Mouse (Mus musculus) liver, embryonic 13.5 days (tissue): ENCODE data around the gene Mtln. TPM values are rescaled to one million over a fixed set of nuclear protein-coding genes. Genes with fewer than 3 reads are reported as not detected.

Experiments used
- ATAC-seq: fragments of 200-750 bp; cut with Nextera tagmentation; 2 replicates; pipeline ENCODE4 v1.8.0; 2017; ENCODE audit warnings: low read depth, mild to moderate bottlenecking, moderate number of reproducible peaks, moderate library complexity
- DNase-seq: peaks from one replicate; pipeline ENCODE4 v3.0.0; 2022
- H3K27ac ChIP-seq: fragments of 300-500 bp; sonication (generic); 2 replicates; pipeline ENCODE4 v1.5.1; 2015; ENCODE audit warnings: moderate library complexity, mild to moderate bottlenecking, inconsistent platforms
- H3K27me3 ChIP-seq: fragments of 300-500 bp; sonication (generic); 2 replicates; pipeline ENCODE4 v1.6.1; 2015; ENCODE audit warnings: mild to moderate bottlenecking, inconsistent platforms
- H3K36me3 ChIP-seq: fragments of 300-500 bp; sonication (generic); 2 replicates; pipeline ENCODE4 v1.6.1; 2015; ENCODE audit warnings: mild to moderate bottlenecking, inconsistent platforms
- H3K4me1 ChIP-seq: fragments of 300-500 bp; sonication (generic); replicated peaks from 2 replicates; pipeline ENCODE4 v1.6.1; 2015; ENCODE audit warnings: inconsistent platforms
- H3K4me2 ChIP-seq: fragments of 300-500 bp; sonication (generic); 2 replicates; pipeline ENCODE4 v1.6.1; 2015; ENCODE audit warnings: inconsistent platforms, mild to moderate bottlenecking, moderate library complexity
- H3K4me3 ChIP-seq: fragments of 300-500 bp; sonication (generic); replicated peaks from 2 replicates; pipeline ENCODE4 v1.5.1; 2015; ENCODE audit warnings: mild to moderate bottlenecking, inconsistent platforms
- H3K9ac ChIP-seq: fragments of 300-500 bp; sonication (generic); 2 replicates; pipeline ENCODE4 v1.6.1; 2015; ENCODE audit warnings: mild to moderate bottlenecking, inconsistent platforms
- H3K9me3 ChIP-seq: fragments of 300-500 bp; sonication (generic); replicated peaks from 2 replicates; pipeline ENCODE4 v1.6.1; 2016; ENCODE audit warnings: inconsistent platforms
- WGBS: fragments of 180-500 bp; shearing (Covaris S2); methylation state at CpG from one replicate; pipeline ENCODE4 v1.1.7; 2015; ENCODE audit not compliant: insufficient replicate concordance; 5-methylcytosine and 5-hydroxymethylcytosine counted together
- polyA plus RNA-seq: library from polyadenylated mRNA; unstranded; fragments of >200 nt; fragmentation: Nextera tagmentation; extraction: Ambion mirVana; gene quantifications from 2 replicates; pipeline ENCODE4 v1.2.1, GENCODE M21; 2015

Mtln gene
- polyA plus RNA-seq, 1 experiment from 2014 or later: 27.1 TPM

GRCm38 (mm10) chr2:127751849-127752610 is 40.3 kb downstream of the Mtln start:
- Histone ChIP-seq H3K27ac (no peak overlapping the region), H3K4me3 (no peak overlapping the region), H3K36me3 (no peaks in the 10 kb centered on the region), H3K4me2 (no peak overlapping the region), H3K9me3 (no peaks in the 10 kb centered on the region), H3K9ac (no peak overlapping the region), H3K4me1 (no peaks in the 10 kb centered on the region), H3K27me3 (no peaks in the 10 kb centered on the region)
- DNase-seq (no peak), ATAC-seq (no peak)
- 63% methylated on average over 11 of the region's 11 CpGs for WGBS

GRCm38 (mm10) chr2:127749376-127749775 is 42.9 kb downstream of the Mtln start:
- Histone ChIP-seq H3K4me2 (no peak overlapping the region), H3K9me3 (no peaks in the 10 kb centered on the region), H3K4me3 (no peak overlapping the region), H3K4me1 (no peaks in the 10 kb centered on the region), H3K9ac (no peak overlapping the region), H3K27ac (no peak overlapping the region), H3K27me3 (no peaks in the 10 kb centered on the region), H3K36me3 (no peaks in the 10 kb centered on the region)
- WGBS: 44% methylated on average over 1 of the region's 1 CpGs
- ATAC-seq (no peak), DNase-seq (no peak)

- no peaks in the 10 kb centered on the region for H3K9me3 ChIP-seq
- no peak overlapping the region for H3K4me2 ChIP-seq
- H3K4me3 ChIP-seq: no peak overlapping the region
- DNase-seq (no peak), ATAC-seq (no peak)
- H3K27me3 ChIP-seq: no peaks in the 10 kb centered on the region
- no peak overlapping the region for H3K27ac ChIP-seq
- H3K36me3 ChIP-seq: no peaks in the 10 kb centered on the region
- H3K9ac ChIP-seq: no peak overlapping the region
- WGBS: 58% methylated on average over 7 of the region's 7 CpGs
- no peaks in the 10 kb centered on the region for H3K4me1 ChIP-seq
Observed at GRCm38 (mm10) chr2:127748316-127748715, 44.0 kb downstream of the Mtln start.

GRCm38 (mm10) chr2:127742637-127743036 is 49.7 kb downstream of the Mtln start:
- WGBS: 69% methylated on average over 3 of the region's 3 CpGs
- Histone ChIP-seq H3K27ac (no peak overlapping the region), H3K4me3 (no peak overlapping the region)

More at GRCm38 (mm10) chr2:127742637-127743036, 49.7 kb downstream of the Mtln start:
- no peaks in the 10 kb centered on the region for H3K27me3 ChIP-seq
- DNase-seq (no peak), ATAC-seq (no peak)
- H3K4me2 ChIP-seq: no peak overlapping the region
- no peaks in the 10 kb centered on the region for H3K9me3 ChIP-seq
- H3K9ac ChIP-seq: no peak overlapping the region
- H3K4me1 ChIP-seq: no peaks in the 10 kb centered on the region
- no peaks in the 10 kb centered on the region for H3K36me3 ChIP-seq

Other genes with a start within 250 kb of the Mtln start
- 1.2 and 1.6 TPM in 2 replicates for gene Zfp661, start 205.4 kb downstream of the Mtln start, polyA plus RNA-seq
- 124 and 127 TPM in 2 replicates for gene Mrps5, start 205.3 kb downstream of the Mtln start, polyA plus RNA-seq
- 0.03 and 0.05 TPM in 2 replicates for gene Mal, start 135.8 kb downstream of the Mtln start, polyA plus RNA-seq
- gene Mall, start 62.6 kb downstream of the Mtln start, polyA plus RNA-seq: 0.06 and 0.12 TPM in 2 replicates
- gene Nphp1, start 3.6 kb downstream of the Mtln start, polyA plus RNA-seq: 7.7 and 9.0 TPM in 2 replicates
- 35.4 and 47.9 TPM in 2 replicates for gene Bub1, start 39.4 kb upstream of the Mtln start, polyA plus RNA-seq
- gene Acoxl, start 46.4 kb upstream of the Mtln start, polyA plus RNA-seq: not detected in 2 replicates